Mouse (Mus musculus) thymus, postnatal 0 days (tissue): ENCODE data around the gene Sema3b. TPM values are rescaled to one million over a fixed set of nuclear protein-coding genes. Genes with fewer than 3 reads are reported as not detected.
A peak's percentile ranks its signal among the peaks of the same experiment; 100 is the strongest.
"Not testable (repeated sequence)": the region's sequence is repeated elsewhere in the genome, so short reads cannot be mapped to it uniquely, and the experiment has no call there.

ENCODE experiments used
- DNase-seq: peaks from one replicate; pipeline ENCODE4 v3.0.0-alpha.2; 2015; ENCODE audit warnings: low spot score
- polyA plus RNA-seq: library from polyadenylated mRNA; unstranded; fragments of >200 nt; fragmentation: Nextera tagmentation; extraction: Ambion mirVana; gene quantifications from 2 replicates; pipeline ENCODE4 v1.2.1, GENCODE M21; 2015

The Sema3b gene
- polyA plus RNA-seq, 1 experiment from 2014 or later = 1.4 TPM

DNA sequence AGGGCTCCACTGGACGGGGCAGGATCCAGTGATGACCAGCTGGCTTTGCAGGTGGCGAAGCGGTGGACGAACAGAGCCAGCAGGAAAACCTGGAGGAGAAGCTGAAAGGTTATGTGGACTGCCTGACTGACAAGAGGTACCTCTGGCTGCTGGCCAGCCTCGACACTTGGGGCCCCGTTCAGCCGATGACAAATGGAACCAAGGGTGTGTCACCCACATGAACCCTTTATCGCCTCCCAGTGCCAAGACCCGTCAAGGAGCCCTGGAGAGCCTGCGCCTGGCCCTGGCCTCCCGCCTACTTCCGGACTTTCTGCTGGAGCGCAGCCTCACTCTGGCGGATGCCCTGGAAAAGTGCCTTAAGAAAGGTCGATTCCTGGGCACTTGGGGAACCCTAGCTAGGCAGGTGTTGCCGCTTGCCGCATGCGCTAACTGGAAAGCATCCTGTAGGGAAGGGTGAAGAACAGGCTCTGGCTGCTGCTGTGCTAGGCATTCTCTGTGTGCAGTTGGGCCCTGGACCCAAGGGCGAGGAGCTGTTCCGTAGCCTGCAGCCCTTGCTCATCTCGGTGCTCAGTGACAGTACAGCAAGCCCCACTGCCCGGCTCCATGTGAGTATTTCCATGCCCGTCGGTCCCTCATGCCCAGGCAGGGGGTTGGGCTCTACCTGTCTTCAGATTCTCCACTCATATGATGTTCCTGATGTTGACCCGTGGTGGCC is 18.8 kb downstream of the Sema3b start:
- no peak for DNase-seq

- no peak for DNase-seq
Observed at GRCm38 (mm10) chr9:107587833-107588639, 21.0 kb downstream of the Sema3b start.

GRCm38 (mm10) chr9:107586974-107587832 is 21.8 kb downstream of the Sema3b start, which contains the start of gene Ifrd2:
TSS of gene Ifrd2 (plus strand) at chr9:107587642.
- peak; percentile 99 for DNase-seq

- DNase-seq = no peak
Observed at GRCm38 (mm10) chr9:107586504-107586903, 22.5 kb downstream of the Sema3b start.

DNA sequence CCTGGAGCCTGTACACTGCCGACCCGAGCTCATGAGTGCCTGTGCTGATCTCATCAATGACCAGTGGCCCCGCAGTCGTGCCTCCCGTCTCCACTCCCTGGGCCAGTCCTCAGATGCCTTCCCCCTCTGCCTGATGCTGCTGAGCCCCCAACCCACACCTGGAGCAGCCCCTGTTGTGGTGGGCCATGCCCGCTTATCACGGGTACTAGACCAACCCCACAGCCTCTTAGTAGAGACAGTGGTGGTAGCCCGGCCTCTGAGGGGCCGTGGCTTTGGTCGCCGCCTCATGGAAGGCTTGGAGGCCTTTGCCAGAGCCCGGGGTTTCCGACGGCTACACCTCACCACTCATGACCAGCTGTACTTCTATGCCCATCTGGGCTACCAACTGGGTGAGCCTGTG is 25.9 kb downstream of the Sema3b start:
- no peak for DNase-seq

GRCm38 (mm10) chr9:107582509-107583062 is 26.4 kb downstream of the Sema3b start:
- no peak for DNase-seq

DNA sequence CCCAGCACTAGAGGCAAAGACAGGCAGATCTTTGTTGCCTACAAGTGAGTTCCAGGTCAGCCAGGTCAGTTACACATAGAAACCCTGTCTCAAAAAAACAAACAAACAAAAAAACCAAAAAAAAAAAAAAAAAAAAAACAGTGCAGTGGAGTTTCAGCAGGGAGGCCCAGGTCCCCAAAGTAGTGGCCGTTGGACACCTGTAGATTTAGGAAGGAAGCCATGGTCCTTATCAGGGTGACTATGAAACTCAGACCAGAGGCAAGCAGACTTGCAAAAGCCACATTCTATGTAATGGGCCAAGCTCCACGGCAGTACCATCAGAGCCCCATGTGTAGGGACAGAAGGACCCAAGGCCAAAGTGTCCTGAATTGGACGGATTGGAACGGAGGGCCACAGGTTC is 27.4 kb downstream of the Sema3b start:
- no peak for DNase-seq

- DNase-seq = peak; percentile 88
Observed at GRCm38 (mm10) chr9:107580501-107581317, 28.3 kb downstream of the Sema3b start, which contains the start of gene Hyal3. TSS of gene Hyal3 (plus strand) at chr9:107580818.

DNA sequence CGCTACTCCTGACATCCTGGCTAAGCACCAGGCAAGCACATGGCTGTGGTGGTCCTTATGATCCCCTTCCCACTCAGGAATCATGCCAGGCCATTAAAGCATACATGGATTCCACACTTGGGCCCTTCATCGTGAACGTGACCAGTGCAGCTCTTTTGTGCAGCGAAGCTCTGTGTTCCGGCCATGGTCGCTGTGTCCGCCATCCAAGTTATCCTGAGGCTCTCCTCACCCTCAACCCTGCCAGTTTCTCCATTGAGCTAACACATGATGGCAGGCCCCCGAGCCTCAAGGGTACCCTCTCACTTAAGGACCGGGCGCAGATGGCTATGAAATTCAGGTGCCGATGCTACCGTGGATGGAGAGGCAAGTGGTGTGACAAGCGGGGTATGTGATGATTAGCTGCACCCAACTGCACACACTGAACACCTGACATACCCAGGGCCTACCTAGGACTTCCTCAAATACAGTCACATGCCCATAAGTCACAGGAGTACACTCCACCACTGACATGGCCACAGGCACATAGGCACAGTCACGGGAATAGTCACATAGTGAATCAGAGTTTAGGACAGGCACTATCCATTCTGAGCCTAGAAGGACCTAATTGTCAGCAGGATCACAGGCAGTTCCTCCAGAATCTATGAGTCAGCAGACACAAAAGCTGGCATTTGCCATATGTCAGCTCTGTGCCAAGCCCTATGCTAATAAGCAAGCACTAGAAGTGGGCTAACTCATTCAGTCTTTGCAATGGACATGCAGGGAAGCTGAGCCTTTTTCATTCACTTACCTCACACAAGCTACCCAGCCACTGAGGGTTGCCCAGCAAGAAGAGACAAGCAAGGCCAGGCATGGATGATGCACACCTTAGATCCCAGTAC is 29.8 kb downstream of the Sema3b start:
- DNase-seq = no peak

- DNase-seq = no peak
Observed at GRCm38 (mm10) chr9:107578587-107578986, 30.4 kb downstream of the Sema3b start, which contains the start of gene Naa80. TSS of gene Naa80 (plus strand) at chr9:107578887.

DNA sequence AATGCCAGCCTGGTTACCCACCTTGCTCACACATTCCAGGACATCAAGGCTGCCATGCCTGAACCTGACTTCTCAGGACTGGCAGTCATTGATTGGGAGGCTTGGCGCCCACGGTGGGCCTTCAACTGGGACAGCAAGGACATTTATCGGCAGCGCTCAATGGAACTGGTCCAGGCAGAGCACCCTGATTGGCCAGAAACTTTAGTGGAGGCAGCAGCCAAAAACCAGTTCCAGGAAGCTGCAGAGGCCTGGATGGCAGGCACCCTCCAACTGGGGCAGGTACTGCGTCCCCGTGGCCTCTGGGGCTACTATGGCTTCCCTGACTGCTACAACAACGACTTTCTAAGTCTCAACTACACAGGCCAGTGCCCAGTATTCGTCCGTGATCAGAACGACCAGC is 31.2 kb downstream of the Sema3b start:
- DNase-seq = no peak

DNA sequence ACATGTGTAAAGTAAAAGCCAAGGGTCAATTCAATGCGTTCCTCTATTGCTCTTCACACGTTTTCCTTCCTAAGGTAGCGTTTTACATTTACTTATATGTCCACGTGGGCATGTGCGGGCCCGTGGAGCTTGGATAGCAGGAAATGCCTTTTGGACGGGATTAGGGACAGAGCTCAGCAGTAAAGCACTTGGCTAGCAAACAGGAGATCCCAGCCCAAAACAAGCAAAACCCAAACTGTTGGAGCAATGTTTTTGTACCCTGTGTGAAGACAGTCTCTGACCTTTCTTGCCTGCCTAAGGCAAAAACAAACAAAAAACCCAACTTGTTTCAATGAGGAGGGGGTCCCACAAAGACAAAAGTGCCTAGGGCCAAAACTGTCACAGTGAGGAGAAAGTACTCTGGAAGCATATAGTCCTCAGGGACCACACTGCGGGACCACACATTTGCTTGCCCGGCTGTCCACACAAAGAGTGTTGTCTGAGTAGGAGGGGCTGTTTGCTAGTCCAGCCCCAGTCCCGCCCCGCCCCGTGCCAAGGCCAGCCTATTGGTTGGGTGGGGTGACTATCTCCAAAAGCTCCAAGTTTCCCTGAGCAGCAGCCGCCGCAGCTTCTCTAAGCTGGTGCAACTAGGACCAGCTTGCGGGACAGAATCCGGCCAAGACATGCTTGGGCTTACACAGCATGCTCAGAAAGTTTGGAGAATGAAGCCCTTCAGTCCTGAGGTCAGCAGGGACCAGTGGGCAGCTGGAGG is 32.5 kb downstream of the Sema3b start, which contains the start of gene Hyal1:
TSS of gene Hyal1 (plus strand) at position 571 of the 751 bp plus-strand sequence.
- DNase-seq = no peak

- no peak for DNase-seq
Observed at GRCm38 (mm10) chr9:107575579-107576356, 33.3 kb downstream of the Sema3b start.

DNA sequence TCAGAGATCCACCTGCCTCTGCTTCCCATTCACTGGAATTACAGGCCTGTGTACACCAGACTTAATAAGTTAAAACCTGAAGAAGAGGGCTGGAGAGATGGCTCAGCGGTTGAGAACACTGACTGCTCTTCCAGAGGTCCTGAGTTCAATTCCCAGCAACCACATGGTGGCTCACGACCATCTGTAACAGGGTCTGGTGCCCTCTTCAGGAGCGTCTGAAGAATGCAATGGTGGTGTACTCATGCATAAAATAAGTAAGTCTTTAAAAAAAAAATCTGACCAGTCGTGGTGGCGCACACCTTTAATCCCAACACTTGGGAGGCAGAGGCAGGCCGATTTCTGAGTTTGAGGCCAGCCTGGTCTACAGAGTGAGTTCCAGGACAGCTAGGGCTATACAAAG is 35.3 kb downstream of the Sema3b start:
- DNase-seq = not testable (repeated sequence)

- DNase-seq = no peak
Observed at GRCm38 (mm10) chr9:107572327-107572662, 36.7 kb downstream of the Sema3b start.

DNA sequence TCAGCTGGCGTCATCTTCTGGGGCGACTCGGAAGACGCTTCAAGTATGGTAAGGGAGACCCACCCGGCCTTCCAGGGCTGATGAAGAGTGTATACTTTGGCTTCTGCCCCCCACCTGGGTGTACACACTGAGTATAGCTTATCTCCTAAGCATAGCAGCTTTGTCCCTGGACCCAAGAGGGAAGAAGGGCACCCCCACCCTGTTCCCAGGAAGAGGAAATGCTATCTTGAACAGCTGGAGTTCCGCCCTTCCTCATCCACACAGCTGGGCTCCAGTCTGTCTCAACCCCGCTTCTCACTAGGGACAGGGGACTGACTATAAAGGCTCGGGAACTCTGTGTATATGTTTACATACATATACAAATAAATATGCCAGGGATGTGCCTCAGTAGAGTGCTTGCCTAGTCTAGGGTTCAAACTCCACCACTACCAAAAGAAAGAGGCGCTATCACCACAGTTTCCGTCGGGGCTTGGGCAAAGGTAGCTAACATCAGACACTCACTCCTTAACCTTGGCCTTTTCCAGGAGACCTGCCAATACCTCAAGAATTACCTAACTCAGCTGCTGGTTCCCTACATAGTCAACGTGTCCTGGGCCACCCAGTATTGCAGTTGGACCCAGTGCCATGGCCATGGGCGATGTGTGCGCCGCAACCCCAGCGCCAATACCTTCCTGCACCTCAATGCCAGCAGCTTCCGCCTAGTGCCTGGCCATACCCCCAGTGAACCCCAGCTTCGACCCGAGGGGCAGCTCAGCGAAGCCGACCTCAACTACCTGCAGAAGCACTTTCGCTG is 37.3 kb downstream of the Sema3b start:
- DNase-seq = no peak

GRCm38 (mm10) chr9:107570845-107571244 is 38.2 kb downstream of the Sema3b start:
- no peak for DNase-seq
